Mouse (Mus musculus) gastrocnemius, adult 2 months (tissue): ENCODE data around the gene Dntt. TPM values are rescaled to one million over a fixed set of nuclear protein-coding genes. Genes with fewer than 3 reads are reported as not detected.

Experiments
- DNase-seq: peaks from one replicate; pipeline ENCODE4 v3.0.0; 2022
- H3K27ac ChIP-seq: fragments of 200-600 bp; 2 replicates; pipeline ENCODE4 v1.8.1; 2022; ENCODE audit warnings: mild to moderate bottlenecking
- H3K4me3 ChIP-seq: fragments of 200-600 bp; 2 replicates; pipeline ENCODE4 v1.8.1; 2022; ENCODE audit warnings: mild to moderate bottlenecking, moderate library complexity
- CTCF ChIP-seq: fragments of 200-600 bp; IDR thresholded peaks from 2 replicates; pipeline ENCODE4 v1.8.1; 2022; ENCODE audit warnings: antibody characterized with exemption, mild to moderate bottlenecking, moderate library complexity
- intact Hi-C: fragments of 180-260 bp; cut with DNase I; formaldehyde crosslinking; loops from one replicate; pipeline ENCODE4 v1.15.1; 2025
- total RNA-seq, 2 experiments: library from RNA; stranded (reverse); gene quantifications; 2 replicates each; pipeline ENCODE4 v1.2.3; 2021

Gene Dntt
- total RNA-seq, 2 experiments from 2014 or later = not detected

DNA sequence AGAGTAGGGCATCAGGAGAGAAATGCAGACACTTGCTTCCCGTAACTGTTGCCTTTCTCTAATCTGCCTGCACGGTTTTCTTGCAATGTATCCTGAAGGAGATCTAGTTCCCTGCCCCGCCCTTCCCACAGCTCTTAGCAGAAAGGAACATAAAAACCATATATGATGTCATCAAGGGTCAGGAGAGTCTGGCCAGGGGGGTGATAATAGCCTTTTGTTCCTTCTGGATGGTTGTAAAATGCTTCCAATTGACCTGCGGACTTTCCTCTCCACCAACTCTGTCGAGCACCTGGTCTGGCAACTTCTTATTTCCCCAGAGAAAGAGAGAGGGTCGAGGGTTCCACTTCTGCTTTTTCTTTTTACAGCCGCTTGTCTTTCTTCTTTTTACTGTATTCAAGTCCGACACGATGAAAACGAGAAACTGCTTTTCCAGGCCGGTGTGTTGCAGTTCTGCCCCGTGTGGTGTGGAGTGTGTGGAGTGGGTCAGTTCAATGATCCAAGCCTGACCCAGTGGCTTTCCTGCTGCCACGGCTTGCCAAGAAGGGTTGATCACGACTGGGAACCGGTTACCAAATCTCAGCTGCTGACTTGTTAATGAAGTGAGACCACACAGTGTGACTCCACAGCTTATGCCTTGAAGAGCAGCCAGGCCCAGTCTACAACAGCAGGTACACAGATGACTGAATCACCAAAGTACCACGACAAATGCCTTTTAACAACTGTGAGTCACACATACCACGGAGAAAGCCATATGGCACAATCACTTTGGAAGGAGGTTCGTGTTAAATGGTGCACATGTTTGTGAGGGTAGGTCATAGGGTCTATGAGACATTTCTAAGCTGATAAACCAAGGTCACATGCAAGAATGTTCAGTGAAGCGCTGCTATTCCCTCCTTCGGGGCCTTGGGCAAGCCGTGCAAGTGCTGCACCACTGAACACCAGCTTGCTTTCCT lies 33.4 kb upstream of the Dntt start:
- no peak for DNase-seq

DNA sequence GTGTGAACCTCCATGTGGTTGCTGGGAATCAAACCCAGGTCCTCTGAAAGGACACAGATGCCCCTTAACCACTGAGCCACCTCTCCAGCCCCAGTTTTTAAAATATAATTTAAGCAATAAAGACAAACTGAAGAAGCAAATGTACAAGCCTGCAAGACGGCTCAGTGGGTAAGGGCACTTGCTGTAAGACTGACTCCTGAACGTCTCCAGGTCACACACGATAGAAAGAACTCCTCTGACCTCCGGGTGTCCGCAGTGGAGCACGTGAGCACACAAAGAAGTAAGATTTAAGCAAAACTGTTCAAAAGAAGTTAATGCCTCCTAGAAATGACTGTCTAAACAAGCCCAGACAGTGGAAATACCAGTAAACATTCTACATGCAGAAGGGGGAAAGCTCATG lies 32.4 kb upstream of the Dntt start:
- H3K4me3 ChIP-seq = no peak overlapping the region
- intact Hi-C loops = no loop called here
- H3K27ac ChIP-seq = no peak overlapping the region
- no peak for TF ChIP-seq CTCF
- DNase-seq = no peak

More for the DNA sequence above, 33.4 kb upstream of the Dntt start:
- Histone ChIP-seq H3K27ac (no peak overlapping the region), H3K4me3 (no peak overlapping the region)
- intact Hi-C loops = no loop called here
- no peak for TF ChIP-seq CTCF

DNA sequence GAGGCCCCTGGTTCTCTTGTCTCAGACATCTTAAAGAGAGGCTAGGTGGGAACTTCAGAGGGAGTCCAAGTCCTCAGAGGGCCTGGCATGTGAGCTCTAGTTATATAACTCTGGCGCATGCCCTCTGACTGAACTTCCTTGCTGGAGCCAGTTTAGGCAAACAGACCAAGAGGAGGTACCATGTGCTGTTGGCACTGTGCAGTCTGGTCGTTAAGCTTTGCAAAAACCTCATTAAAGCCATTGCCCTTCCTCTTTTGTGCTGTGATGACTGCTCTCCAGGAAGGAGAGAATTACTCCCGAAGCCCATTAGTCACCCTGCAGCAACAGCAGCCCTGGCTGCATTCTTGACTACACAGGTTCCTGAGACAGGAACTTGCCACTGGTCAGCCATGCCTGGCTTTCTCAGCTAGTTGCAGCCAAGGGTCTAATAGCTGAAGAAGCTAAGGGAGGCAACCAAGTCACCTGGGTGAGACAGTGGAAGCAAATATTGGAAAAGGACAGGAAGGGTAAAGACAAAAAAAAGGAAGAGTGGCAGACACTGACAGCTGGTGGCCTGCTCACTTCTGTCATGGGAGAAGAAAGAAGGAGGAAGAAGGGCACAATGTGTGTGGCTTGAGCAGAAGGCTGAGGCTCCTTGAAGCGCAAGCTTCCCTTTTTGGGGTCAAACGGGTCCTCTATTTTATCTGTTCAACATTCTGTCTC lies 30.5 kb upstream of the Dntt start:
- intact Hi-C loops = no loop called here
- DNase-seq = peak; percentile 27
- TF ChIP-seq CTCF = no peak
- Histone ChIP-seq H3K27ac (no peak overlapping the region), H3K4me3 (no peak overlapping the region)

DNA sequence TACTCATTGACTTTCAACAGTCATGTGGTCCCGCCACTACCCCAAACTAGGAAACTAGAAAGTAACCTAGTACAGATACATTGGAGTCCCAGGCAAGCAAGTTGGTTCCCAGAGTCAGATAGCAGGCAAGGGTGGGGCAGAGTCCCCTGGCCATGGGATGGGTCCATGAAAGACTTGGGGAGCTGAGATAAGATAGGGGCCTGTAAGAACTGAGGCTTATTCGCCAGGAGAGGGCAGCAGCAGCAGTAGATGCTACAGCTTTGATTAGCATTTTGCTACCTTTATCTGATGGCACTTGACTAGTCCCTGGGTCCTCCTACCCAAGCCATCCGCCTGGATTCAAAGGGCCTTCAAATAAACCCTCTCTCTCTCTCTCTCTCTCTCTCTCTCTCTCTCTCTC lies 29.5 kb upstream of the Dntt start:
- DNase-seq = no peak
- intact Hi-C loops = no loop called here

DNA sequence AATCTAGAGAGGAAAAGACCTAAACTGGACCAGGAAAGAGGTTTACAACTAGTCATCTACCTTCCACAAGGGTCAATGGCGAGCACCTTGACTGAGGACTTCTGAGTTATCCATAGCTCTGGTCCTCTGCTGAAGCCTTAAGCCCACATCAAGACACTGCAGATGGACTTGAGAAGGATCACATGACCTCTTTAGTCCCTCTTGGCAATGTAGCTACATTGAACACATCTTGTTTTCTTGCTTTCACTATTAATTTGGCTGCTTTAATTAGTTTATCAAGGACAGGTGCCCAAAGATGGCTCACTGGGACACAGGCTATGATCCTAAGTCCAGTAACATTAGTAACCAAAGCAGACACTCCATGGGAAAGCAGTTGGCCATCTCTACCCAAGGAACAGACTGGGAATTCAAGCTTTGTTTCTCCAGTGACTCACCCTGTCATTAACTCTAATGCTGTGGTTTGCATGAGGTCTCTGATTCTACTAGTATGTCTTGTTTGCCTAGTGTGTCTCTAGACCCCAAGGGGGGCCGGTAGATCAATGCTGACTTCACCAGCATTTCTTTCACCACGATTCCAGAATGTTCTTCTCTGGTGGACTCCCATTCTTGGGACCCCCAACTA lies 25.3 kb upstream of the Dntt start:
- no peak for DNase-seq
- TF ChIP-seq CTCF = no peak
- Histone ChIP-seq H3K4me3 (no peak overlapping the region), H3K27ac (no peak overlapping the region)
- intact Hi-C loops = no loop called here

More for the DNA sequence above, 29.5 kb upstream of the Dntt start:
- Histone ChIP-seq H3K27ac (no peak overlapping the region), H3K4me3 (no peak overlapping the region)
- no peak for TF ChIP-seq CTCF

DNA sequence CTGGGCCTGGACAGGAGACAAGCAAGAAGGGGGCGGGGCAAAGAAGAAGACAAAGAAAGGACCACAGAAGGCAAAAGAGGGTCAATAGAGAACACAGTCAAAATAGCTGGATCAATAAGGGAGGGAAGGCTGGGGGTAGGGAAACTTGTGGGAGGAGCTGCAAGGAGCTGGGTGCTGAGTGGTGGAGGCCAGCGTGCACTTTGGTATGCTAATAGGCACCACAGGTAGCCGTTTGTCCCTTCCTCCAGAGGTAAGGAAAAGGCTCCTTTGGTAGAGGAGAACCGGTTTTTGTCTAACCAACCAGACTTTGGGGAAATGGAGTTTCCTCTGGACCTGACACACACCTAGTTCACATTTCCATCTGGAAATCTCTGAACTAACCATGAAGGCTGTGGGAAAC lies 22.5 kb upstream of the Dntt start:
- no peak overlapping the region for H3K4me3 ChIP-seq
- no peak for TF ChIP-seq CTCF
- intact Hi-C loops = no loop called here
- DNase-seq = no peak
- peak overlapping the region; percentile 31 for H3K27ac ChIP-seq

DNA sequence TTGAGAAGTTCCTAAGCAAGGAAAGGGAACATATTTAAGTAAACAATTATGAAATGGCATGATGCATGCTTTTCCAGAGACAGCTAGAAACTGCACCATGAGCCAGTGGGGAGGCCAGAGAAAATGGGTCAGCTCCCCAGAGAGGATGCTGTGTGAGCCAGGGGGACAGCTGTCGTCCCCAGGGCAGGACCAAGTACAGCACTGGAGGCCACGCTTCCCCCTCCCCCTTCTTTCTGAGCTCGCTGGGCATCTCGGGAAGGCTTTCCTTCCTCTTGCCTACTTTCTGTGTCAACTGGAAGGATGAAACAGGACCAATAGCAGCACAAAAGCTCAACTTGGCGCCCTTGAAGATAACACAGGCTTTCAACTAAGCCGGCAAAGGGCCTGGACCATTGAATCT lies 21.7 kb upstream of the Dntt start:
- intact Hi-C loops = no loop called here
- no peak overlapping the region for H3K4me3 ChIP-seq
- no peak overlapping the region for H3K27ac ChIP-seq
- DNase-seq = peak; percentile 40
- TF ChIP-seq CTCF = no peak

DNA sequence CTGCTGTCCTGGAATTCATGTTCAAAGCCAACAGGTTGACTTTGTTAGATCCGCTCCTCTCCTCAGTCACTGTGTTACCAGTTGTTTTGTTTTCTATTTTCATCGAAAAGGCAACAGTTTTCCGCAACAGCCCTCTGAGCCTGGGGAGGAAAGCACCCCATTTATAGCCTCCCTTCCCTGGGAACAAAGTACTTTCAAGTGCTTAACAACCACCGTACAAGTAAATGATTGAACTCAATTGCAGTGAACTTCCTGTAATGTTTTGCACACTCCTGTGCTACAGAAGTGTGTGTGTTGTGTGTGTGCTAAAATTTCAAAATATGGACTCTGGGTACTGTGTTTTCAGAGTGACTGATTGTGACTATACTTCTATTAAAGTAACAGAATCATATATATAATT lies 21.3 kb upstream of the Dntt start:
- Histone ChIP-seq H3K27ac (no peak overlapping the region), H3K4me3 (no peak overlapping the region)
- TF ChIP-seq CTCF = no peak
- no peak for DNase-seq
- intact Hi-C loops = no loop called here

DNA sequence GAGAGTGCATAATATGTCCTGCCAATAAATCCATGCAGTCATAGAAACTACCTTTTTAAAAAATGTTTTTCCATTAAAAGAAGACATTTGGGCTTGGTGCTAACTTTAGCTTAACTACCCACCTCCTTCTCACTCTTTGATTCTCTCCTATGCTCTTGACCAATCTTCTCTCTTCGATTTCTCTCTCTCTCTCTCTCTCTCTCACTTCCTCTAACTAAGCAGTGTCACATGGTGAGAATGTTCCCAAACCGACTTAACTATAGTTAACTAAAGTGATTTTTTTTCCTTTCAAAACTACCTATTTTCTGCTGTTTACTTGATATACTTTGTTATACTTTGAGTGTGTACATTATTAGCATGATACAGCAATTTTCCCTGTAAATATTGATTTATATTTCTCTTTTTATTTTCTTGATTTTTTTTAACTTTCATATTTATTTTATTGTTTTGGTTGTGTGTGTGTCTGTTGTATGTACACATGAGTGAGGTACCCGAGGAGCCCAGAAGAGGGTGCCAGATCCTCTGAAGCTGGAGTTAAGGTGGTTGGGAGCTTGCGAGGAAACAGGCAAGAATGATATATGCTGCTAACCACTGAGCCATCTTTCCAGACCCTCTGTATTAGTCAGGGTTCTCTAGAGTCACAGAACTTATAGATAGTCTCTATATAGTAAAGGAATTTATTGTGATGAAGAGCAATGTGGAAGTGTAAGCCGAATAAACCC lies 20.2 kb upstream of the Dntt start:
- H3K4me3 ChIP-seq = no peak overlapping the region
- H3K27ac ChIP-seq = no peak overlapping the region
- DNase-seq = no peak
- intact Hi-C loops = no loop called here
- no peak for TF ChIP-seq CTCF

DNA sequence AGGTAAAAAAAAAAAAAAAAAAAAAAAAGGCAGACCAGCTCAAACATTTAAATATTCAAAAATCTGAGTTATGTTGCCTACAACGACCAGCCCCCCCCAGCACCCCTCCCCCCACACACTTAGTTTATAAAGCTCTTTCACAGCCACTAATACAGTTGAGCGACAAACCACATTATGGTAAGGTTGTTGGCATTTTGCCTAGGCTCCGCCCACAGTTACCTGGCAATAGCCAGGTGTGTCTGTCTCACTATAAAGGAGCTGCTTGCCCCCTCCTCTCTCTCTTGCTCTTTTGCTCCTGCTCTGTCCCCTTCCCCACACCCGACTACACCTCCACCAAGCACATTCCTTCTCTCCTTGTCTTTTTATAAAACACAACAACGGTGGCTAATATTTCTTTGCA lies 17.4 kb upstream of the Dntt start:
- Histone ChIP-seq H3K4me3 (no peak overlapping the region), H3K27ac (no peak overlapping the region)
- DNase-seq = no peak
- intact Hi-C loops = loop anchor here (10.0 kb wide), 1 partner anchor 257 kb away; no protein-coding TSS in a partner anchor
- TF ChIP-seq CTCF = no peak

DNA sequence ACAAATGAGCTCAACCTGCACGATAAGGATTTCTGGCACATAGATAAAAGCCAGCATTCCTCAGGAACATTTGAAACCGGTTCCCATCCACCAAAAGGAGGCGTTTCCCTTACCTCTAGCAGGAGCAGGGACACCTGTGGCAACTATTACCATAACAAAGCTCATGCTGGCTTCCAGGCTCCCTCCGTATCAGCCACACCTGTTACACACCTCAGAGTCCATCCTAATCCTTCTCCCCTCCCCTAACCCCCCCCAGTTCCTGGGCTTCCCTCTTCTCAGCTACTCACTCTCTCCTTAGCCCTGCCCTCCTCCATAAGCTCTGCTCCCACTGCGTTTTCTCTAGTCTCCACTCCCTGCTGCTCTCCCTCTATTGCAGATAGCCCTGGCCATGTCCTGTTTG lies 15.5 kb upstream of the Dntt start:
- intact Hi-C loops = loop anchor here (10.0 kb wide), 1 partner anchor 259 kb away; no protein-coding TSS in a partner anchor
- H3K27ac ChIP-seq = no peak overlapping the region
- no peak overlapping the region for H3K4me3 ChIP-seq
- no peak for DNase-seq
- no peak for TF ChIP-seq CTCF

DNA sequence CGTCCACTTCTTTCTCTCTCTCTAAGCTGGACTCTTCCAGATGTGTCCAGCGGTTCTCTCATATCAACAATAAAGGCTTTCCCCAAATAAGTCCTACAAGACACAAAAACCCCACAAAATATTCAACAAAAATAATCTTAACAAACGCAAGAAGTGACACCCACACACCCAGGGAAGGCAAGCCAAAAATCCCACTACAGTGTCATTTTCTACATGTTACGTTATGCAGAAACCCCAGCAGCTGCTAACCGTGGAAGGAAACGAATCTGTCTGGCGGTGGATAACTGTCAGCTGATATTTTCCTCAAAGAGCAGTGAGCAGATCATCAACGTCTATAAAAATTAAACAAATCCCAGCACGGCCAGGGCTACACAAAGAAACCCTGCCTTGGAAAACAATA lies 15.1 kb upstream of the Dntt start:
- intact Hi-C loops = loop anchor here (10.0 kb wide), 1 partner anchor 259 kb away; no protein-coding TSS in a partner anchor
- no peak for TF ChIP-seq CTCF
- Histone ChIP-seq H3K27ac (no peak overlapping the region), H3K4me3 (no peak overlapping the region)
- DNase-seq = no peak
